Mouse (Mus musculus): ENCODE data around the gene Prpsap1. TPM values are rescaled to one million over a fixed set of nuclear protein-coding genes. Genes with fewer than 3 reads are reported as not detected.
A peak's percentile ranks its signal among the peaks of the same experiment; 100 is the strongest.

The Prpsap1 gene
- polyA plus RNA-seq, 1 experiment from 2014 or later: 150 TPM

DNA sequence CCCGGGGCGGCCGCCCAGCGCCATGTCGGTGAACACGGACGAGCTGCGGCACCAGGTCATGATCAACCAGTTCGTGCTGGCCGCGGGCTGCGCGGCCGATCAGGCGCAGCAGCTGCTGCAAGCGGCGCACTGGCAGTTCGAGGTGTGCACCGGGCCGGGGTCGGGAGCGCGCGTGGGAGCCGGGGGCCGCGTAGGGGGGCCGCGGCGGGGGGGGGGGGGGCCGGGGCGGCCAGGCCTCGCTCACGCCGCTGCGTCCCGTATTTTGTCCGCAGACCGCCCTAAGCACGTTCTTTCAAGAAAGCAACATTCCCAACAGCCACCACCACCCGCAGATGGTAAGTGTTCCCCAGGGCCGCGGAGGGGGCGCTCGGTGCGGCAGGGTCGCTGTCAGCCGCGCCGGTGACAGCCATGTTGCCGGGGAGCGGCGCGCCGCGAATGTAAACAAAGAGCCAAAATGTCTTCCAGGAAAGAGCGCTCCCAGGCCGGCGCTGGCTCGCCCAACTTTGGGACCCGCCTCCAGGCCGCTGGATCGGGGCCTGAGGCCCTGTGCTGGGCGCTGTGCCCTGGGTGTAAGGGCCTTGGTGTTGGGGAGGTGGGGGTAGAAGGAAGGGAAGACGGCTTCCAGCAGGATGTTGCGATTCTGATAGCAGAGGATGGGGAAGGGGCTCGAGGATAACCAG is 59.6 kb downstream of the Prpsap1 start:
- Histone ChIP-seq H3K9me3 (replicated peaks; ENCODE audit: low read length) (no peaks in the 10 kb centered on the region), H3K4me3 (replicated peaks; ENCODE audit: low read depth, low read length) (peak overlapping the region; percentile 63), H3K27me3 (ENCODE audit: insufficient read depth, low read length) (no peaks in the 10 kb centered on the region), H3K4me2 (ENCODE audit: low read length) (peak overlapping the region; percentile 73), H3K27ac (peak overlapping the region; percentile 95), H3K9ac (ENCODE audit: low read depth, low read length) (peak overlapping the region; percentile 93), H3K4me1 (replicated peaks; ENCODE audit: insufficient read depth, low read length) (peaks cover 20% of the 10 kb centered on the region), H3K36me3 (ENCODE audit: insufficient read depth, low read length) (peaks cover 10% of the 10 kb centered on the region)
- ATAC-seq (replicated peaks; ENCODE audit: low FRiP score, low read depth) (no peak), DNase-seq (ENCODE audit: low spot score) (peak; percentile 75)
- no peak for TF ChIP-seq CTCF (IDR thresholded peaks at IDR 0.05; ENCODE audit: low read depth)
- WGBS: under 1% methylated on average over 39 of the region's 67 CpGs

DNA sequence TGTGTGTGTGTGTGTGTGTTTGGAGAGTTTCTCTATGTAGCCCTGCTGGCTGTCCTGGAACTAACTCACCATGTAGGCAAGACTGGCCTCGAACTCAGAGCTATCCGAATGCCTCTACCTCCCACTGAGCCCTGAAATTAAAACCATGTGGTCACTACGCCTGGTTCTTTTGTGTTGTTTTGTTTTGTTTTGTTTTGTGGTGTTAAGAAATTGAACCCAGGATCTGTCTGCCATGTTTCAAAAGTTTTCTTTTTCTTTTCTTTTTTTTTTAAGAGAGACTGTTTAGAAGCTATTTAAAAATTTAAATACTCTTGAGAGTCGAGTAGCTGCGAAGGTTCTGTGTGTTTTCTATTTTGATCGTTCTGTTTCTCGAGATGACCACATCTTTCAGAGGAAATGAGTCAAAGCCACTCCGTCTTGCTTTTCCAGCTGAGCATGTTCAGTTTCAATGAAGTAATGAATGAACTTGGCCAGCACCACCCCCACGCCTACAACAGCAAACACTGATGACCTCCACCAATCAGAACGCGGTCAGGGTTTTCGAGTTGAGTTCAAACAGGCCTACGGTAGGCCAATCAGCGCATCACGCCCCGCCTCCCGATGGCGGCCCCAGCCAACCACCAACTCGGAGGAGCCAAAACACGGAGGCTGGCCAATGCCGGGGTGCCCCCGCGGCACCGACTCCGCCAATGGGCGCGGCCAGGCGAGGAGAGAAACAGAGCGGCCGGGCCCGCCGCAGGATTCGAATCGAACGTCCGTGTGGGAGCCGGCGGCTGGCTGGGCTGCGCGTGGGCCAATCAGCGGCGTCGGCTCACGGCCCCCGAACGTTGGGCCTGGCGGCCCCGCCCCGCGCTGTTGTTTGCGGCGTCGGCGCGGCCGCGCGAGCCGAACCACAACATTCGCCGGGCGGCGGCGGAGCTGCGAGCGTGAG is 60.4 kb downstream of the Prpsap1 start, which contains the start of gene Ubald2:
TSS of gene Ubald2 (plus strand) at position 739 of the 931 bp plus-strand sequence.
- Histone ChIP-seq H3K9ac (ENCODE audit: low read depth, low read length) (peak within 1 kb of the TSS; percentile 93), H3K27me3 (ENCODE audit: insufficient read depth, low read length) (no peaks in the 10 kb centered on the region), H3K9me3 (replicated peaks; ENCODE audit: low read length) (no peaks in the 10 kb centered on the region), H3K4me1 (replicated peaks; ENCODE audit: insufficient read depth, low read length) (peaks cover 28% of the 10 kb centered on the region), H3K27ac (peak within 1 kb of the TSS; percentile 95), H3K4me2 (ENCODE audit: low read length) (peak within 1 kb of the TSS; percentile 73), H3K36me3 (ENCODE audit: insufficient read depth, low read length) (peaks cover 7% of the 10 kb centered on the region), H3K4me3 (replicated peaks; ENCODE audit: low read depth, low read length) (peak within 1 kb of the TSS; percentile 63)
- 3% methylated on average over 66 of the region's 66 CpGs for WGBS
- DNase-seq (ENCODE audit: low spot score): peak; percentile 99
- ATAC-seq (replicated peaks; ENCODE audit: low FRiP score, low read depth): peak; percentile 94
- no peak for TF ChIP-seq CTCF (IDR thresholded peaks at IDR 0.05; ENCODE audit: low read depth)

DNA sequence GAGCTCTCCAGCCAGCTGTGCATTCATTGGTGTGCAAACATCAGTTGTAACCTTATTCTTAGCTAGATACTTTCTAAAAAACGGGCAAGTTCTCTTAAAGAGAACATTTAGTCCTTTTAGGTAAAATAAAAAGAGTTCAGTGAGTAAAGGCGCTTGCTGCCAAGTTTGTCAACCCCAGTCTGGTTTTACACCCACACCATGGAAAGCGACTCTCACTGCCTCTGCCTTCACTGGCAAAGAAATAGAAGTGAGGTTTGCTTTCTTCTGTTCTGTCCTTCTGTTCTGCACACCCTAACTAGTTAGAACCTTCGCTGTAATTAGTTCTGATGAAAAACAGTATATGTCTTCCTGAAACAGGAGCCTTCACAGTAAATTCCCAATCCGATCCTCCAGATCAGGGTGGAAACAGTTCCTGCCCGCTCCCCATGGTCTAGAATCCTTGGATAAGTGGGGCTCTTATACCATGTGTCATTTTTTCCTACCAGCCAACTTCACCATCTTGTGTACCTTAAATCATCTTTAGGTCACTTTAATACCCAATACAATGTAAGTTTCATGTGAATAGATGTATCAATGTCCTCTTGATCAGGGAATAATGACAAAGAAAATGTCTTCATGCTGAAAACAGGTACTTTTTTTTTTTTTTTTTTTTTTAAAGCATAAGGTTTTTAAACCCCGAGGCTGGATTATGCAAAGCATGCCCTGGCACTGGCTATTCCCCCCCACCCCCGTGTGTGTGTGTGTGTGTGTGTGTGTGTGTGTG is 61.2 kb downstream of the Prpsap1 start:
- WGBS: 73% methylated on average over 8 of the region's 8 CpGs
- peaks cover 30% of the 10 kb centered on the region for H3K4me1 ChIP-seq (replicated peaks; ENCODE audit: insufficient read depth, low read length)
- H3K27ac ChIP-seq: no peak overlapping the region

DNA sequence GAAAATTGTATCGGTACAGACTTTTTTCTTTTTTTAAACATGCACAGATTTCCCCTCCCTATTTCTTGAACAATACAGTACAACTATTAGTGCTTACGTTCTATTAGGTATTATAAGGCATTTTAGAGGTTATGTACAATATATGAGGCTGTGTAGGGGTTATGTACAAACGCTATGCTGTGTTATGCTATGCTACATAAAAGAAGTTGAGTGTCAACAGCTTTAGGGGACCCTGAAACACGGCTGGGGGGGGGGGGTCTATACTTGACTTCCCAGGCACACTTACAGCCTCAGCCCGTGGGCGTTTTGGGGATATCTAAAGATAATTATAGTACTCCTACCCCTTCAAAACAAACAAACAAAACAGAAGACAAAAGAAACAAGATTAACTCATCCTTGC is 61.9 kb downstream of the Prpsap1 start:
- H3K27me3 ChIP-seq (ENCODE audit: insufficient read depth, low read length): no peaks in the 10 kb centered on the region
- no peak overlapping the region for H3K9ac ChIP-seq (ENCODE audit: low read depth, low read length)
- no peak for DNase-seq (ENCODE audit: low spot score)
- peaks cover 1% of the 10 kb centered on the region; the same call in 1 of the 2 replicates for H3K36me3 ChIP-seq (ENCODE audit: insufficient read depth, low read length)
- 68% methylated on average over 6 of the region's 6 CpGs for WGBS
- H3K4me1 ChIP-seq (replicated peaks; ENCODE audit: insufficient read depth, low read length): peaks cover 24% of the 10 kb centered on the region
- ATAC-seq (replicated peaks; ENCODE audit: low FRiP score, low read depth): no peak
- no peaks in the 10 kb centered on the region for H3K9me3 ChIP-seq (replicated peaks; ENCODE audit: low read length)
- peak overlapping the region; percentile 71; the same call in 1 of the 2 replicates for H3K27ac ChIP-seq
- H3K4me3 ChIP-seq (replicated peaks; ENCODE audit: low read depth, low read length): no peak overlapping the region
- no peak for TF ChIP-seq CTCF (IDR thresholded peaks at IDR 0.05; ENCODE audit: low read depth)
- H3K4me2 ChIP-seq (ENCODE audit: low read length): no peak overlapping the region

More for the DNA sequence above, 61.2 kb downstream of the Prpsap1 start:
- Histone ChIP-seq H3K27me3 (ENCODE audit: insufficient read depth, low read length) (no peaks in the 10 kb centered on the region), H3K4me2 (ENCODE audit: low read length) (peak overlapping the region; percentile 35; the same call in 1 of the 2 replicates), H3K9me3 (replicated peaks; ENCODE audit: low read length) (no peaks in the 10 kb centered on the region), H3K4me3 (replicated peaks; ENCODE audit: low read depth, low read length) (no peak overlapping the region), H3K36me3 (ENCODE audit: insufficient read depth, low read length) (peaks cover 7% of the 10 kb centered on the region), H3K9ac (ENCODE audit: low read depth, low read length) (no peak overlapping the region)
- TF ChIP-seq CTCF (IDR thresholded peaks at IDR 0.05; ENCODE audit: low read depth): no peak
- no peak for DNase-seq (ENCODE audit: low spot score)
- ATAC-seq (replicated peaks; ENCODE audit: low FRiP score, low read depth): no peak

DNA sequence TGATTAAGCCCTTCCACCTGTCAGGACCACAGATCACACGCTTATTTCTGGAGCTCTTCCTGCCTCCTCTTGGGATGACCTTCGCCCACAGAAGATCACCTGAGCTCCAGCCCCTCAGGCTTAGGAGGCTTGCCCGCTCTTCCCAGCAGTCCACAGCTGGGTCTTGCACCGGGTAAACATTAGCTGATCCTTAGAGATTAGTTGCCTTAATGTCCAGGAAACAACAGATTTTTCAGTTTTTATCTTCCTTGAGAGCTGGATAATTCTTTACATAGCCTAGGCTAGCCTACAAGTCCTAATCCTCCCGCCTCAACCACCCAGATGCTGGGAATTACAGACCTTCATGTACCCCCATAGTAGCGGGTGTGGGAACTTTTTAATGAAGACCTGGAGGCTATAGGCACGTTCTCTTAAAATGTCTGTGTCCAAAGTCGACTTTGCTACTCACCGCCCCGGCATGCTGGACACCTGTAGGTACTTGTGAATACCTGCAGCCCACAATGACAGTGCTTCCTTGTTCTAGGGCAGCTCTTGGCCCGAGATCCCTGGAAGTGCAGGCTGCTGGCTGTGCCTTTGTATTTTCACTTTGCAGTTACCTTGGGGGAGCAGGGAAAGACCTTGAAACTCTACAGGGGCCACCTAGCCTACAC is 62.4 kb downstream of the Prpsap1 start:
- no peak for TF ChIP-seq CTCF (IDR thresholded peaks at IDR 0.05; ENCODE audit: low read depth)
- Histone ChIP-seq H3K9ac (ENCODE audit: low read depth, low read length) (no peak overlapping the region), H3K4me1 (replicated peaks; ENCODE audit: insufficient read depth, low read length) (peaks cover 22% of the 10 kb centered on the region), H3K27ac (peak overlapping the region; percentile 71), H3K4me3 (replicated peaks; ENCODE audit: low read depth, low read length) (no peak overlapping the region), H3K9me3 (replicated peaks; ENCODE audit: low read length) (no peaks in the 10 kb centered on the region), H3K27me3 (ENCODE audit: insufficient read depth, low read length) (no peaks in the 10 kb centered on the region), H3K4me2 (ENCODE audit: low read length) (peak overlapping the region; percentile 26; the same call in 1 of the 2 replicates), H3K36me3 (ENCODE audit: insufficient read depth, low read length) (no peaks in the 10 kb centered on the region)
- WGBS: 58% methylated on average over 11 of the region's 11 CpGs
- ATAC-seq (replicated peaks; ENCODE audit: low FRiP score, low read depth) (no peak), DNase-seq (ENCODE audit: low spot score) (no peak)
